Mouse (Mus musculus): ENCODE data around the gene 9930022D16Rik. TPM values are rescaled to one million over a fixed set of nuclear protein-coding genes. Genes with fewer than 3 reads are reported as not detected.

9930022D16Rik gene
- polyA plus RNA-seq, 1 experiment from 2014 or later, result not detected

GRCm38 (mm10) chr11:109439829-109440340 is 26.2 kb downstream of the 9930022D16Rik start:
- H3K27me3 ChIP-seq, result peaks cover 8% of the 10 kb centered on the region; the same call in 1 of the 2 replicates
- peak overlapping the region; percentile 38 for H3K4me3 ChIP-seq
- ATAC-seq (ENCODE audit: low FRiP score), result peak; percentile 58
- peak overlapping the region; percentile 64 for H3K9ac ChIP-seq
- no peaks in the 10 kb centered on the region for H3K9me3 ChIP-seq (replicated peaks)
- H3K27ac ChIP-seq, result no peak overlapping the region
- 2% methylated on average over 32 of the region's 32 CpGs for WGBS
- peaks cover 7% of the 10 kb centered on the region; the same call in 1 of the 2 replicates for H3K4me1 ChIP-seq
- peaks cover 32% of the 10 kb centered on the region for H3K36me3 ChIP-seq
- peak overlapping the region; percentile 67 for H3K4me2 ChIP-seq (replicated peaks)

GRCm38 (mm10) chr11:109440641-109441040 is 26.9 kb downstream of the 9930022D16Rik start:
- ATAC-seq (ENCODE audit: low FRiP score), result no peak
- WGBS, result 58% methylated on average over 4 of the region's 4 CpGs
- no peak overlapping the region for H3K4me3 ChIP-seq
- no peak overlapping the region for H3K27ac ChIP-seq
- H3K36me3 ChIP-seq, result peaks cover 25% of the 10 kb centered on the region
- H3K4me2 ChIP-seq (replicated peaks), result peak overlapping the region; percentile 67; the same call in 1 of the 2 replicates
- peaks cover 8% of the 10 kb centered on the region; the same call in 1 of the 2 replicates for H3K27me3 ChIP-seq
- peaks cover 7% of the 10 kb centered on the region; the same call in 1 of the 2 replicates for H3K4me1 ChIP-seq
- no peaks in the 10 kb centered on the region for H3K9me3 ChIP-seq (replicated peaks)
- no peak overlapping the region for H3K9ac ChIP-seq

GRCm38 (mm10) chr11:109441119-109441518 is 27.4 kb downstream of the 9930022D16Rik start:
- H3K4me1 ChIP-seq, result peaks cover 7% of the 10 kb centered on the region; the same call in 1 of the 2 replicates
- no peak overlapping the region for H3K4me3 ChIP-seq
- no peaks in the 10 kb centered on the region for H3K9me3 ChIP-seq (replicated peaks)
- no peak overlapping the region for H3K27ac ChIP-seq
- no peak overlapping the region for H3K4me2 ChIP-seq (replicated peaks)
- WGBS, result 50% methylated on average over 3 of the region's 3 CpGs
- peaks cover 8% of the 10 kb centered on the region; the same call in 1 of the 2 replicates for H3K27me3 ChIP-seq
- no peak overlapping the region for H3K9ac ChIP-seq
- no peak for ATAC-seq (ENCODE audit: low FRiP score)
- H3K36me3 ChIP-seq, result peaks cover 21% of the 10 kb centered on the region

GRCm38 (mm10) chr11:109442166-109442730 is 28.5 kb downstream of the 9930022D16Rik start:
- Histone ChIP-seq H3K9ac (no peak overlapping the region), H3K4me1 (peaks cover 7% of the 10 kb centered on the region; the same call in 1 of the 2 replicates), H3K27me3 (peaks cover 8% of the 10 kb centered on the region; the same call in 1 of the 2 replicates), H3K27ac (no peak overlapping the region), H3K9me3 (replicated peaks) (no peaks in the 10 kb centered on the region), H3K36me3 (peaks cover 10% of the 10 kb centered on the region), H3K4me3 (no peak overlapping the region), H3K4me2 (replicated peaks) (no peak overlapping the region)
- WGBS, result 62% methylated on average over 5 of the region's 5 CpGs
- no peak for ATAC-seq (ENCODE audit: low FRiP score)

GRCm38 (mm10) chr11:109443468-109444263 is 29.9 kb downstream of the 9930022D16Rik start:
- Histone ChIP-seq H3K9me3 (replicated peaks) (no peaks in the 10 kb centered on the region), H3K4me3 (no peak overlapping the region), H3K9ac (no peak overlapping the region), H3K27me3 (peaks cover 8% of the 10 kb centered on the region; the same call in 1 of the 2 replicates), H3K36me3 (no peaks in the 10 kb centered on the region), H3K4me1 (peaks cover 7% of the 10 kb centered on the region; the same call in 1 of the 2 replicates), H3K27ac (no peak overlapping the region), H3K4me2 (replicated peaks) (no peak overlapping the region)
- ATAC-seq (ENCODE audit: low FRiP score), result no peak
- WGBS, result 91% methylated on average over 8 of the region's 8 CpGs

GRCm38 (mm10) chr11:109444600-109444999 is 30.9 kb downstream of the 9930022D16Rik start:
- Histone ChIP-seq H3K4me2 (replicated peaks) (no peak overlapping the region), H3K27ac (no peak overlapping the region), H3K27me3 (peaks cover 8% of the 10 kb centered on the region; the same call in 1 of the 2 replicates), H3K9me3 (replicated peaks) (no peaks in the 10 kb centered on the region), H3K4me3 (no peak overlapping the region), H3K9ac (no peak overlapping the region), H3K36me3 (no peaks in the 10 kb centered on the region), H3K4me1 (peaks cover 5% of the 10 kb centered on the region; the same call in 1 of the 2 replicates)
- no peak for ATAC-seq (ENCODE audit: low FRiP score)
- WGBS, result 50% methylated on average over 7 of the region's 7 CpGs

- WGBS, result 59% methylated on average over 13 of the region's 13 CpGs
- Histone ChIP-seq H3K36me3 (no peaks in the 10 kb centered on the region), H3K27me3 (0 out of 2 replicates have a peak, but pooled peaks cover 4% of the 10 kb centered on the region), H3K4me3 (no peak overlapping the region), H3K9me3 (replicated peaks) (no peaks in the 10 kb centered on the region), H3K27ac (no peak overlapping the region), H3K4me1 (no peaks in the 10 kb centered on the region), H3K4me2 (replicated peaks) (no peak overlapping the region), H3K9ac (no peak overlapping the region)
- peak; percentile 50; the same call in 1 of the 2 replicates for ATAC-seq (ENCODE audit: low FRiP score)
Observed at GRCm38 (mm10) chr11:109445438-109446035, 31.8 kb downstream of the 9930022D16Rik start.

GRCm38 (mm10) chr11:109451169-109451568 is 37.5 kb downstream of the 9930022D16Rik start:
- H3K27ac ChIP-seq, result no peak overlapping the region
- 0 out of 2 replicates have a peak, but pooled peaks cover 8% of the 10 kb centered on the region for H3K36me3 ChIP-seq
- H3K27me3 ChIP-seq, result no peaks in the 10 kb centered on the region
- H3K4me2 ChIP-seq (replicated peaks), result no peak overlapping the region
- ATAC-seq (ENCODE audit: low FRiP score), result no peak
- H3K9ac ChIP-seq, result no peak overlapping the region
- H3K4me1 ChIP-seq, result no peaks in the 10 kb centered on the region
- H3K4me3 ChIP-seq, result no peak overlapping the region
- 85% methylated on average over 11 of the region's 11 CpGs for WGBS
- no peaks in the 10 kb centered on the region for H3K9me3 ChIP-seq (replicated peaks)

GRCm38 (mm10) chr11:109456261-109456660 is 42.5 kb downstream of the 9930022D16Rik start:
- 90% methylated on average over 5 of the region's 5 CpGs for WGBS

GRCm38 (mm10) chr11:109458165-109458564 is 44.4 kb downstream of the 9930022D16Rik start:
- WGBS, result 93% methylated on average over 11 of the region's 11 CpGs

More at GRCm38 (mm10) chr11:109456261-109456660, 42.5 kb downstream of the 9930022D16Rik start:
- Histone ChIP-seq H3K9me3 (replicated peaks) (no peaks in the 10 kb centered on the region), H3K4me1 (no peaks in the 10 kb centered on the region), H3K4me3 (no peak overlapping the region), H3K9ac (no peak overlapping the region), H3K27me3 (no peaks in the 10 kb centered on the region), H3K36me3 (0 out of 2 replicates have a peak, but pooled peaks cover 8% of the 10 kb centered on the region), H3K27ac (no peak overlapping the region), H3K4me2 (replicated peaks) (no peak overlapping the region)
- no peak for ATAC-seq (ENCODE audit: low FRiP score)

GRCm38 (mm10) chr11:109460586-109460985 is 46.9 kb downstream of the 9930022D16Rik start:
- H3K27me3 ChIP-seq, result no peaks in the 10 kb centered on the region
- WGBS, result 77% methylated on average over 5 of the region's 5 CpGs
- H3K4me2 ChIP-seq (replicated peaks), result no peak overlapping the region
- peaks cover 6% of the 10 kb centered on the region; the same call in 1 of the 2 replicates for H3K36me3 ChIP-seq
- H3K4me3 ChIP-seq, result no peak overlapping the region
- no peak overlapping the region for H3K27ac ChIP-seq
- no peaks in the 10 kb centered on the region for H3K9me3 ChIP-seq (replicated peaks)
- no peak for ATAC-seq (ENCODE audit: low FRiP score)
- no peaks in the 10 kb centered on the region for H3K4me1 ChIP-seq
- no peak overlapping the region for H3K9ac ChIP-seq

More at GRCm38 (mm10) chr11:109458165-109458564, 44.4 kb downstream of the 9930022D16Rik start:
- Histone ChIP-seq H3K27me3 (no peaks in the 10 kb centered on the region), H3K27ac (no peak overlapping the region), H3K4me3 (no peak overlapping the region), H3K36me3 (peaks cover 7% of the 10 kb centered on the region; the same call in 1 of the 2 replicates), H3K4me2 (replicated peaks) (no peak overlapping the region), H3K9ac (no peak overlapping the region), H3K4me1 (no peaks in the 10 kb centered on the region), H3K9me3 (replicated peaks) (no peaks in the 10 kb centered on the region)
- no peak for ATAC-seq (ENCODE audit: low FRiP score)
